Mouse (Mus musculus): Measurements from ENCODE around the gene Unc93a.
"Not testable (repeated sequence)": the region's sequence is repeated elsewhere in the genome, so short reads cannot be mapped to it uniquely, and the experiment has no call there.

The Unc93a gene

DNA sequence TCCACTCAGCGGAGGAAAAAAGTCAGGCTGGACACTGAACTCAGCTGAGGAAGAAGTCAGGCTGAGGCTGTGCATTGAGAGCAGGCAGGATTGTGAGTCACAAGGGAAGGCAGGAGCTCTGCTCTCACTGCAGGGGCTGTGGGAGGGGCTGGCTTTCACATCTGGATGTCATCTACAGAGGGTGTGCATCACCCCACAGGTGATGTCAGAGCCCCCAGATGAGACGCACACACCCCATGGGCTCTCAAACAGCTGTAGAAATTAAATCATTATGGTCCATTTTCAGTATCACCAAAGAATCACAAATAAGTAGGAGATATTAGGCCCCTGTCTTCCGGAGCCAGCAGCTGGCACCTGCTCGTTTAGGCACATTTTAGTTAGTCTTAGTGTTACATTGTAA, at the start of gene Unc93a:
Unc93a (minus strand) TSS at position 101 of the 400 bp plus-strand sequence.
- DNase-seq (ENCODE audit: low spot score): not testable (repeated sequence)

GRCm38 (mm10) chr17:13180491-13180890, 48.9 kb upstream of the Unc93a start:
- DNase-seq (ENCODE audit: low spot score): not testable (repeated sequence)

GRCm38 (mm10) chr17:13179021-13179420, 47.4 kb upstream of the Unc93a start:
- DNase-seq (ENCODE audit: low spot score): not testable (repeated sequence)

GRCm38 (mm10) chr17:13177796-13178195, 46.2 kb upstream of the Unc93a start:
- DNase-seq (ENCODE audit: low spot score): not testable (repeated sequence)

DNA sequence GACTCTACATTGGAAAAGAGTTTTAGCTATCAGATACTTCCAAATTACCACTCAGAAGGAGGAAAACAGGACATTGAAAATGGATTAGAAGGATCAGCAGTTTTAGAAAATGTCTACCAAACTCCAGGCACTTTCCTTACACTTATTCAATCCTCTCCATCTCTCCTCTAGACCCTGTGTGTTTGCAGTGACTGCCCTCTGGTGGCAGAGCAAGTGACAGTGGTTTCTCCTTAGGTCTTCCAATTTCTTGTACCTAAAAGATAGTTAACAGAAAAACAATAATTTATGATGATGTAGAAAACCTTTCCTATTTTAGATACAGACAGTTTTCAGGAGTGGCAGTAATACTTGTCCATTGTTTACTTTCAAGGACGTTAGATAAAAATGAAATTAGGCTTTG, 44.0 kb upstream of the Unc93a start:
- not testable (repeated sequence) for DNase-seq (ENCODE audit: low spot score)

- DNase-seq (ENCODE audit: low spot score): not testable (repeated sequence)
Measured at GRCm38 (mm10) chr17:13174029-13174428, 42.4 kb upstream of the Unc93a start.

GRCm38 (mm10) chr17:13173578-13173977, 42.0 kb upstream of the Unc93a start:
- DNase-seq (ENCODE audit: low spot score): not testable (repeated sequence)

DNA sequence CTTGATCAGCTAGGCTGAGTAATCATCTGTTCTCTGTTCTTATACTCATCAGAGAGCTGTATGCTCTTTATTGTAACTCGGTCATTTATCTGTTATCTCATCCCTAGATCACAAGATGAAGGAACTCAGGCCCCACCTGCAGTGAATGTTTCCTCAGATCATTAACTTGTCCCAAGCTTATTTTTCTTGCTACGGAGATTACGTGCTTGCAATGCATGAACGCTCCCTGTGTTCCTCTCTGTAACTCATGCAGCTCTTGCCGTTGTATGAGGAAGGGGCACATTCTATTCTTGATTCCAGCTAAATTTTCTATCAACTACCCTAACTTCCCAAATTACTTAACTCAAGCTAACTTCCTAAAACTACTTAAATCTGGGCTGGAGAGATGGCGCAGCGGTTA, 14.5 kb upstream of the Unc93a start:
- not testable (repeated sequence) for DNase-seq (ENCODE audit: low spot score)

GRCm38 (mm10) chr17:13144580-13145215, 13.1 kb upstream of the Unc93a start:
- DNase-seq (ENCODE audit: low spot score): not testable (repeated sequence)

- DNase-seq (ENCODE audit: low spot score): not testable (repeated sequence)
Measured at GRCm38 (mm10) chr17:13142665-13143064, 11.1 kb upstream of the Unc93a start.

- not testable (repeated sequence) for DNase-seq (ENCODE audit: low spot score)
Measured at GRCm38 (mm10) chr17:13135356-13135755, 3.7 kb upstream of the Unc93a start.

GRCm38 (mm10) chr17:13132352-13132751, 742 bp upstream of the Unc93a start:
- peak; percentile 3 for DNase-seq (ENCODE audit: low spot score)

DNA sequence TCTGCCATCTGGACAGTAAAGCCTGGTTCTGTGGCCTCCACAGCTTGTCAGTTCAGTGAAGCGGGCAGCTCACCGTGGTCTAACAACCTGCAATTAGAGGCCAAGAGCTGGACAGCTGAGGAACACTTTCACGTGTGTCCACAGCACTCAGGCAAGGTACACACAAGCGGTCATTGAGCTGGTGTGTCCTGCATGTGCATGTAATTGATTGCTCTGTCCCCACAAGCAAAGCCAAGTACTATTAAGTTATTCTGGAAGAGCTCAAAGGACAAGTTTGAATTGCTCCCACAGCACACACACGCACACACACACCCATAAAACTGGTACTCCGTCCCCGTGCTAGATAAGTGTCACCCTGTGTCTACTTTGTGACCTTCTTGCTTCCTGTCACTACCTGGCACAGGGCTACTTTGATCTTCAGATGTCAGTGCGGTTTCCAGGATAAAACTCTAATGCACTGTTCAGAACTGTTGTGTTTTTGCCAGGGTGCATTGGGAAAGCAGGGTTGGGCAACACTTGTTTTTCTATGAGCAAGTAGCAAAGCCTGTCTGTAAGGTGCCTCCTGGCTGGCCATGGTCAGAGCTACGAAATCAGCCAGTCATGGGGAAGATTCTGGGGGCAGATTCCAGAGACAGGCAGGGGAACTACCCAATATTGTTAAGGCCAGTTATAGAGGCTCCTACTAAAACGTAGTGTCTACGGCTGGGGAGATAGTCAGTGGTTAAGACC, 1.7 kb downstream of the Unc93a start:
- DNase-seq (ENCODE audit: low spot score): not testable (repeated sequence)

GRCm38 (mm10) chr17:13129324-13129723, 2.3 kb downstream of the Unc93a start:
- DNase-seq (ENCODE audit: low spot score): not testable (repeated sequence)

GRCm38 (mm10) chr17:13124241-13124640, 7.4 kb downstream of the Unc93a start:
- DNase-seq (ENCODE audit: low spot score): not testable (repeated sequence)

DNA sequence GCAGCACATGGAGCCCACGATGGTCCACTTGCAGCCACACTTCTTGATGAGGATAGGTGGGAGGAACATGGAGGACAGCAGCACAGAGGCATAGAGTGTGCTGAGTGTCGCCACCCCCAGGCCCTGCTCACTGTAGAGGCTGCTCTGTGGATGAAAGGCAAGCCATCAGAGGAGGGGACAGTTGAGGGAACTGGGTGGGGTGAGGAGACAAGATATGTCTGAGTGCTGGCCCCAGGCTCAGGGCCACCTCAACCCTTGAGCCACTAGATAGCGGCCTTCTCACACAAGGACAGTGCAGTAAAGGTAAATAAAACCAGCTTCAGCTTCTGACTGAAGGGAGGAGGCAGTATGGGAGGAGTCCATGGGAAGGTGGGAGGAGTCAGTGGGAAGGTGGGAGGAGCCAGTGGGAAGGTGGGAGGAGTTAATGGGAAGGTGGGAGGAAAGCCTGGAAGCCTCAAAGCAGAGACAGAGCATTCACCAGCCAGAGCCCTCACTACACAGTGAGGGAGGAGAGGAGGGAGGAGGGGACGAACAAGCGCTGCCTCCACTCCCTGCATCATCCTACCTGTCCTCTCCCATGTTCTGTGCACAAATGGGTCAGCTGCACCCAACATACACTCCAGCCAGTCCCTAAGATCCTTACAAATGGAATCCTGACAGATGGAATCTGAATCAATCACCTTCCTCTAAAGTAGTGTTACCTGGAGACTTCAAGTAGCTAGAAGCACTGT, 8.1 kb downstream of the Unc93a start:
- DNase-seq (ENCODE audit: low spot score): not testable (repeated sequence)

DNA sequence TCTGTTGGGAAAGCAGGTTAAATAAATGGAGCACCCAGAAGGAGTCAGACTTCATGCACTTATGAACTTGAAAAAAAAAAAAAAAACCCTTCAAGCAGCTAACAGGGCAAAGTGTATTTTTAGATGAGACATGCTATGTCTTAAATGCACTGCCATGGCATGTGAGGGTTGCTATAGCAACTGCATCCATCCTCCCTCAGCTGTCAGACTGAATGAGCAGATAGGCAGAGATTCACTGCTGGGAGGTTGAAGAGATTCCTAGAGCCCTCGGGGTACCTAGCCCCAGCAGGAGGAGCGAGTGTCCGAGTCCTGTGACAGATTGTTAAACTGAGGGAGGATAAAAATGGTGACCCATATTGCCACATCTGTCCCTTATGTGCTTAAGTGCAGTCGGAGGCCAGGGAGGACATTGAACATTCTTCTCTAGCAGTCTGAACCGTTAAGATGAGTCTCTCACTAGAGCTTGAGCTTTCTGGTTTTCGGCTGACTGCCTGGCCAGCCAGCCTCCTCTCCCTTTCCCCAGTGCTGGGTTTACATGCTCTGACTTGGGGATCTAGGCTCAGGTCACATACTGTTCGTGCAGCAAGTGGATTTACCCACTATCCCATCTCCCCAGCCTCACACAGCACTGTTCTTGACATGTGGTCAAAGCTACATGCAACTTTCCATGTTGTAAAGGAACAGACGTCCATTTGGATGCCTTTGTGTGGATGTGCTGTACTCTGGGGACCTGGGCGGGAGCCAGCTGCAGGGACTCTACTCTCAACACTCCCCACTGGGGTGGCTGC, 18.9 kb downstream of the Unc93a start:
- not testable (repeated sequence) for DNase-seq (ENCODE audit: low spot score)

DNA sequence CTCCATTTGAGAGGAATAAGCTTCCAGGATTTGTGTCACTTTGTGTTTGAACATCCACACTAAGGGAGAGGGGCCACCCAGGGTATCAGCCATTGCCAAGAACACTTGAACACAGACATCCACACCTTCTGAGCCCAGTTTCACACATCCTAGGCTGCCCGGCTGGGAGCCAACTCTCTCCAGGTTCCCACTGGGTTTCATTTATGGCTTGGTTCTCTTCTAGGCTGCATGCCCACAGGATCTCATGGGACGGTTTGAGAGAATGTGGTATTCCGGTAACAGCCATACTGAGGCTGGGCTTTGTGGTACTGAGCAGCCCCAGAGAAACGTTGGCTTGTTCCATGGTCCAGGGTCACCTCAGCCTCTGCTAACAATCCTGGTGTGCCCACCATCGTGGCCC, 25.0 kb downstream of the Unc93a start:
- DNase-seq (ENCODE audit: low spot score): not testable (repeated sequence)

DNA sequence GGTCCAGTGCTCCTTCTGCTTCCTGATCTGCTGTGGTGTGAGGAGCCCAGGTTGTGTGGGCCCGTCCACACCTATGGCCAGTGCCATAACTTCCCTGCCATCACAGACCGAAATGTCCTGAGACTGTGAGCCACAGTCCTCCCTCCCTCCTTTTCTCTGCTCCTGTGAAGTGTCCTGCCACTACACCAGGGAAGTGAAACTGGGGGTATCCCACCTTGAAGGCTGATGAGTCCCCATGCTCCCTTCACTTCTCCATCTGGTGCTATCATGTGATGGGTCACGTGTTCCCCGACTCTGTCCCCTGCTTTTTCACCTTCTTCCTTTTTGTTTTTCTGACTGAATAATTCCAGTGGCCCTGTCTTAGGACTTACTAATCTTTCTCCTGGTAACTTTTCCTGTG, 38.6 kb downstream of the Unc93a start:
- DNase-seq (ENCODE audit: low spot score): not testable (repeated sequence)

- not testable (repeated sequence) for DNase-seq (ENCODE audit: low spot score)
Measured at GRCm38 (mm10) chr17:13092100-13092764, 39.4 kb downstream of the Unc93a start.

DNA sequence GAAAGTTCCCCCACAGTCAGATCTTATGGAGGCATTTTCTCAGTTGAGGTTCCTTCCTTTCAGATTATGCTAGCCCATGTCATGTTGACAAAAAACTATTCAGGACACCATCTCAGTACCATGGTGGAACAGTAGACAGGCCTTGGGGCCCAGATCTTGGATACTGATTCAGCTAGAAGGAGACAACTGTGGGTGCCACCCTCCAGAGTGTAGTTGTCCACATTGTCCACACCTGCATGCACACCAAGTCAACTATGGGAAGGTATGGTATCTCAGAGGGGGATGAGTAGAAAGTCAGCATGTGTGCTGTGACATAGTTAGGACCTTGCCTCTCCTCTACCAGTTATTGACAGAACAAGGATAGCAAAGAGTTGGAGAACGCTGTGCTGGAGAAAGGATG, 40.1 kb downstream of the Unc93a start:
- not testable (repeated sequence) for DNase-seq (ENCODE audit: low spot score)
